Mouse (Mus musculus) G1E (cell line): ENCODE data around the gene Aff3. TPM values are rescaled to one million over a fixed set of nuclear protein-coding genes. Genes with fewer than 3 reads are reported as not detected.

ENCODE experiments used
- ATAC-seq: 2 replicates; pipeline ENCODE4 v1.8.0; 2016; ENCODE audit warnings: mild to moderate bottlenecking; ENCODE audit not compliant: insufficient number of reproducible peaks, poor library complexity, low FRiP score, severe bottlenecking; ENCODE audit errors: extremely low read depth
- DNase-seq: peaks from one replicate; pipeline ENCODE4 v3.0.0; 2012; ENCODE audit warnings: low spot score
- H3K27me3 ChIP-seq: 2 replicates; pipeline ENCODE4 v1.6.1; 2012; ENCODE audit warnings: mild to moderate bottlenecking, low read length, inconsistent platforms; ENCODE audit not compliant: insufficient read depth
- H3K36me3 ChIP-seq: replicated peaks from 2 replicates; pipeline ENCODE3; 2012; ENCODE audit warnings: mild to moderate bottlenecking, inconsistent platforms
- H3K4me1 ChIP-seq: 2 replicates; pipeline ENCODE4 v1.6.1; 2012; ENCODE audit warnings: low read depth, low read length, inconsistent platforms, mixed read lengths; ENCODE audit not compliant: insufficient read depth
- H3K4me3 ChIP-seq: 2 replicates; pipeline ENCODE4 v1.5.1; 2012; ENCODE audit warnings: low read depth, mild to moderate bottlenecking, inconsistent platforms, low read length, moderate library complexity, mixed read lengths
- H3K9me3 ChIP-seq: replicated peaks from 2 replicates; pipeline ENCODE4 v1.6.1; 2012; ENCODE audit warnings: inconsistent platforms
- CTCF ChIP-seq: IDR thresholded peaks from 2 replicates; pipeline ENCODE4 v1.5.1; 2012; ENCODE audit warnings: low read depth, low read length, inconsistent platforms, mixed read lengths
- GATA1 ChIP-seq: IDR thresholded peaks from 2 replicates; pipeline ENCODE4 v1.6.1; 2012; ENCODE audit warnings: borderline replicate concordance, low read length, inconsistent platforms, mixed read lengths
- GATA2 ChIP-seq: IDR thresholded peaks from 2 replicates; pipeline ENCODE4 v1.6.1; 2012; ENCODE audit warnings: low read depth, low read length, inconsistent platforms, borderline replicate concordance
- POLR2AphosphoS5 ChIP-seq: IDR thresholded peaks from 2 replicates; pipeline ENCODE4 v1.6.1; 2012; ENCODE audit warnings: low read depth, low read length, inconsistent platforms; ENCODE audit not compliant: insufficient replicate concordance
- TAL1 ChIP-seq: conservative IDR thresholded peaks from 2 replicates; pipeline ENCODE4 v1.6.1; 2012; ENCODE audit warnings: low read depth, low read length, inconsistent platforms, mixed read lengths
- polyA plus RNA-seq: library from polyadenylated mRNA; stranded (reverse); fragments of >175 nt; gene quantifications from 2 replicates; pipeline ENCODE4 v1.2.3, GENCODE M21; 2012
- total RNA-seq, 2 experiments: library from RNA; stranded (forward) in 1 of 2; stranded (reverse) in 1 of 2; fragments of 200-1000 nt in 1 of 2; fragments of >200 nt in 1 of 2; fragmentation: Nextera tagmentation in 1 of 2; gene quantifications; 2 replicates each; pipeline ENCODE4 v1.2.3; 2014 to 2017

The Aff3 gene
- total and polyA plus RNA-seq, 3 experiments, result 2.3 to 6.9 (median 6.3) TPM

- DNase-seq, result no peak
- no peak for TF ChIP-seq POLR2AphosphoS5
- no peak for TF ChIP-seq TAL1
- TF ChIP-seq CTCF, result no peak
- no peak for TF ChIP-seq GATA1
- no peak for TF ChIP-seq GATA2
- Histone ChIP-seq H3K4me1 (no peaks in the 10 kb centered on the region), H3K27me3 (peaks cover 5% of the 10 kb centered on the region; the same call in 1 of the 2 replicates), H3K9me3 (no peaks in the 10 kb centered on the region), H3K4me3 (no peak overlapping the region), H3K36me3 (no peaks in the 10 kb centered on the region)
- no peak for ATAC-seq
These were observed 118.1 kb downstream of the Aff3 start for GRCm38 (mm10) chr1:38546696-38547095.

- Histone ChIP-seq H3K9me3 (no peaks in the 10 kb centered on the region), H3K4me3 (no peak overlapping the region), H3K4me1 (no peaks in the 10 kb centered on the region), H3K27me3 (peaks cover 5% of the 10 kb centered on the region; the same call in 1 of the 2 replicates), H3K36me3 (no peaks in the 10 kb centered on the region)
- no peak for TF ChIP-seq GATA2
- TF ChIP-seq GATA1, result no peak
- no peak for TF ChIP-seq CTCF
- no peak for TF ChIP-seq TAL1
- no peak for TF ChIP-seq POLR2AphosphoS5
- no peak for DNase-seq
- no peak for ATAC-seq
These were observed 119.3 kb downstream of the Aff3 start for GRCm38 (mm10) chr1:38545282-38545945.

GRCm38 (mm10) chr1:38544501-38544900 is 120.3 kb downstream of the Aff3 start:
- DNase-seq (no peak), ATAC-seq (no peak)
- Histone ChIP-seq H3K27me3 (peaks cover 5% of the 10 kb centered on the region; the same call in 1 of the 2 replicates), H3K36me3 (no peaks in the 10 kb centered on the region), H3K9me3 (no peaks in the 10 kb centered on the region), H3K4me3 (no peak overlapping the region), H3K4me1 (no peaks in the 10 kb centered on the region)
- TF ChIP-seq GATA1 (no peak), CTCF (no peak), GATA2 (no peak), TAL1 (no peak), POLR2AphosphoS5 (no peak)

- Histone ChIP-seq H3K36me3 (no peaks in the 10 kb centered on the region), H3K9me3 (no peaks in the 10 kb centered on the region), H3K4me1 (no peaks in the 10 kb centered on the region), H3K27me3 (peaks cover 3% of the 10 kb centered on the region; the same call in 1 of the 2 replicates), H3K4me3 (no peak overlapping the region)
- no peak for ATAC-seq
- no peak for DNase-seq
- TF ChIP-seq TAL1 (no peak), GATA1 (no peak), POLR2AphosphoS5 (no peak), CTCF (no peak), GATA2 (no peak)
These were observed 123.2 kb downstream of the Aff3 start for GRCm38 (mm10) chr1:38541536-38541935.

- TF ChIP-seq CTCF, result no peak
- TF ChIP-seq TAL1, result no peak
- TF ChIP-seq GATA2, result no peak
- TF ChIP-seq POLR2AphosphoS5, result no peak
- TF ChIP-seq GATA1, result no peak
- Histone ChIP-seq H3K9me3 (no peaks in the 10 kb centered on the region), H3K4me1 (no peaks in the 10 kb centered on the region), H3K36me3 (peaks cover 6% of the 10 kb centered on the region), H3K27me3 (no peaks in the 10 kb centered on the region; the same call in 1 of the 2 replicates), H3K4me3 (no peak overlapping the region)
- ATAC-seq, result no peak
- no peak for DNase-seq
These were observed 127.7 kb downstream of the Aff3 start for GRCm38 (mm10) chr1:38536929-38537540.

GRCm38 (mm10) chr1:38532581-38532980 is 132.2 kb downstream of the Aff3 start:
- ATAC-seq (no peak), DNase-seq (no peak)
- H3K27me3 ChIP-seq, result peaks cover 3% of the 10 kb centered on the region; the same call in 1 of the 2 replicates
- no peaks in the 10 kb centered on the region for H3K9me3 ChIP-seq
- H3K4me1 ChIP-seq, result no peaks in the 10 kb centered on the region
- peaks cover 6% of the 10 kb centered on the region for H3K36me3 ChIP-seq
- H3K4me3 ChIP-seq, result no peak overlapping the region
- TF ChIP-seq GATA2 (no peak), CTCF (no peak), GATA1 (no peak), POLR2AphosphoS5 (no peak), TAL1 (no peak)
